In genomic region chr12:98746746-98747379, GRCm38 (mm10) we compare ENCODE assay signal across 8 mouse cellular contexts. TPM values are rescaled to one million over a fixed set of nuclear protein-coding genes. Genes with fewer than 3 reads are reported as not detected.
A peak's percentile ranks its signal among the peaks of the same experiment; 100 is the strongest.
DNase-seq lines count a peak whose midpoint lies in the region; ATAC-seq and TF ChIP-seq lines count a peak whose summit lies in the region.

TSS of gene Zc3h14 (plus strand) at chr12:98746964.

- H3K4me3 ChIP-seq in cortical plate, adult 2 months (ENCODE audit: insufficient read depth, low read length): peak within 1 kb of the TSS; percentile 95

- TF ChIP-seq POLR2A in cortical plate, adult 2 months (IDR thresholded peaks at IDR 0.05; ENCODE audit: extremely low read depth, insufficient read depth, low read length): 0 out of 2 replicates have a peak, but pooled peaks have one; percentile 18

- H3K27ac ChIP-seq in cortical plate, adult 2 months (ENCODE audit: insufficient read depth, low read length): peak within 1 kb of the TSS; percentile 86; the same call in 1 of the 2 replicates

- peaks cover 3% of the 10 kb centered on the region; the same call in 1 of the 2 replicates for H3K4me1 ChIP-seq in cortical plate, adult 2 months (ENCODE audit: control insufficient read depth, insufficient read depth, low read length)

- ATAC-seq in activated CD4-positive, CD25-positive, alpha-beta regulatory T cell, adult 4 months: peak; percentile 81
- peak; percentile 89 for ATAC-seq in megakaryocyte progenitor cell, adult 5-6 weeks (replicated peaks; ENCODE audit: poor library complexity)

- DNase-seq in gastrocnemius, postnatal 10 days: peak; percentile 95
- DNase-seq in induced T-regulatory cell, adult 2 months (ENCODE audit: low read depth): peak; percentile 97
- peak; percentile 77 to 90 for DNase-seq in left cerebral cortex, adult 9 months (ENCODE audit: low spot score in 2 of 2)
- peak; percentile 95 for DNase-seq in right cerebral cortex, postnatal 14 days
- peak; percentile 83 to 90 for DNase-seq in urinary bladder, postnatal 36 days (ENCODE audit: low spot score in 2 of 2)

- peak; percentile 45 for TF ChIP-seq CTCF in cortical plate, adult 2 months (IDR thresholded peaks at IDR 0.05; ENCODE audit: extremely low read depth, insufficient read depth, low read length)

RNA-seq across cellular contexts. Expression of gene Zc3h14, which starts in this region (rescaled TPM):
- polyA plus RNA-seq in activated CD4-positive, CD25-positive, alpha-beta regulatory T cell, adult 4 months (2017; shearing (Covaris generic)): 10 to 100 TPM; 33.4 to 38.6 TPM
- 119 TPM in 2 replicates for polyA plus RNA-seq in cortical plate, adult 2 months (2012; rRNA removed)
- total RNA-seq in gastrocnemius, postnatal 10 days (2021): 10 to 100 TPM; 51.8 to 55.9 TPM
- 214 and 244 TPM in 2 replicates for total RNA-seq in megakaryocyte progenitor cell, adult 5-6 weeks (2015)
- 105 and 126 TPM in 2 replicates for total RNA-seq in megakaryocyte progenitor cell, adult 5-6 weeks (2017)

Comparison
In these comparisons a context has a peak if more than half of its experiments do, and no peak if none do; other contexts are left out.
1. Peak in every context shown above with its lines: DNase-seq, ATAC-seq, H3K4me3 ChIP-seq and H3K27ac ChIP-seq.